Mouse (Mus musculus): ENCODE data around the gene 2810004N23Rik.

- no peak for TF ChIP-seq CTCF (IDR thresholded peaks at IDR 0.05; ENCODE audit: low read depth)
- no peak for TF ChIP-seq EP300 (IDR thresholded peaks at IDR 0.05; ENCODE audit: low read depth)
Measured at GRCm38 (mm10) chr8:124836907-124837306, 26.0 kb downstream of the 2810004N23Rik start.

Data from liver, embryonic 14.5 days (tissue).